Mouse (Mus musculus) forelimb bud, embryonic 11.5 days (tissue): ENCODE results near the gene Ergic1.

ENCODE experiments used
- DNase-seq: peaks from one replicate; pipeline ENCODE4 v3.0.0-alpha.2; 2012; ENCODE audit warnings: low read depth, low spot score

The Ergic1 gene

GRCm38 (mm10) chr17:26561290-26561640 is at the start of gene Ergic1:
Gene Ergic1, plus strand, starts transcription at chr17:26561489.
- peak; percentile 74 for DNase-seq

- DNase-seq: no peak
Observed at GRCm38 (mm10) chr17:26511816-26512774, 49.2 kb upstream of the Ergic1 start.

GRCm38 (mm10) chr17:26512961-26513360 is 48.3 kb upstream of the Ergic1 start:
- DNase-seq: no peak

- no peak for DNase-seq
Observed at GRCm38 (mm10) chr17:26513459-26514290, 47.6 kb upstream of the Ergic1 start.

- no peak for DNase-seq
Observed at GRCm38 (mm10) chr17:26514581-26515030, 46.7 kb upstream of the Ergic1 start.

GRCm38 (mm10) chr17:26515675-26516074 is 45.6 kb upstream of the Ergic1 start:
- DNase-seq: no peak

GRCm38 (mm10) chr17:26518306-26518705 is 43.0 kb upstream of the Ergic1 start:
- DNase-seq: no peak

GRCm38 (mm10) chr17:26522711-26523110 is 38.6 kb upstream of the Ergic1 start:
- DNase-seq: no peak

- DNase-seq: no peak
Observed at GRCm38 (mm10) chr17:26524316-26524715, 37.0 kb upstream of the Ergic1 start.

- no peak for DNase-seq
Observed at GRCm38 (mm10) chr17:26524801-26525200, 36.5 kb upstream of the Ergic1 start.

- no peak for DNase-seq
Observed at GRCm38 (mm10) chr17:26525316-26525715, 36.0 kb upstream of the Ergic1 start.

- no peak for DNase-seq
Observed at GRCm38 (mm10) chr17:26527291-26527690, 34.0 kb upstream of the Ergic1 start.

GRCm38 (mm10) chr17:26528751-26529150 is 32.5 kb upstream of the Ergic1 start:
- DNase-seq: no peak

GRCm38 (mm10) chr17:26529791-26530241 is 31.5 kb upstream of the Ergic1 start:
- no peak for DNase-seq

GRCm38 (mm10) chr17:26530590-26531081 is 30.7 kb upstream of the Ergic1 start:
- DNase-seq: peak; percentile 70

- DNase-seq: no peak
Observed at GRCm38 (mm10) chr17:26531395-26532027, 29.8 kb upstream of the Ergic1 start.

- no peak for DNase-seq
Observed at GRCm38 (mm10) chr17:26532476-26533045, 28.7 kb upstream of the Ergic1 start.

GRCm38 (mm10) chr17:26533871-26534372 is 27.4 kb upstream of the Ergic1 start:
- no peak for DNase-seq

GRCm38 (mm10) chr17:26534695-26535094 is 26.6 kb upstream of the Ergic1 start:
- no peak for DNase-seq

GRCm38 (mm10) chr17:26535251-26536136 is 25.8 kb upstream of the Ergic1 start:
- DNase-seq: no peak
